Mouse (Mus musculus) T-cell, adult 66 days (primary cell): ENCODE results near the gene Ehf. TPM values are rescaled to one million over a fixed set of nuclear protein-coding genes. Genes with fewer than 3 reads are reported as not detected.

Source experiments
- total RNA-seq, 2 experiments: library from RNA; stranded (reverse); gene quantifications; 3 replicates in 1 of 2; 4 replicates in 1 of 2; pipeline ENCODE4 v1.2.4; 2023

Gene Ehf
- not detected for total RNA-seq

GRCm38 (mm10) chr2:103303132-103303531 is at the start of gene Ehf:
Gene Ehf, minus strand, starts transcription at chr2:103303278.

Other genes starting within 250 kb of the Ehf start
- 1 to 10 TPM; 8.9 to 9.4 TPM for gene Pdhx, start 229.8 kb downstream of the Ehf start, total RNA-seq
- 10 to 100 TPM in 1 of 2 experiments, 1 to 10 TPM in 1; 6.5 to 10.4 TPM for gene Apip, start 229.6 kb downstream of the Ehf start, total RNA-seq
- gene Elf5, start 108.4 kb upstream of the Ehf start, total RNA-seq, result not detected
- gene Cat, start 181.9 kb upstream of the Ehf start, total RNA-seq, result 10 to 100 TPM; 57.9 to 59.5 TPM